Mouse (Mus musculus) ES-Bruce4 (cell line): ENCODE results near the gene Slc22a12.

Source experiments
- CTCF ChIP-seq: IDR thresholded peaks from one replicate; pipeline ENCODE4 v1.8.1; 2011; ENCODE audit warnings: low read depth, low read length
- EP300 ChIP-seq: IDR thresholded peaks from 2 replicates; pipeline ENCODE4 v1.6.1; 2011; ENCODE audit warnings: low read depth, low read length; ENCODE audit not compliant: insufficient read depth
- POLR2A ChIP-seq: IDR thresholded peaks from one replicate; pipeline ENCODE4 v1.8.1; 2011; ENCODE audit warnings: low read length; ENCODE audit not compliant: insufficient read depth

- TF ChIP-seq CTCF (no peak), POLR2A (no peak), EP300 (no peak)
Measured at GRCm38 (mm10) chr19:6551215-6551614, 8.4 kb upstream of the Slc22a12 start.
